Mouse (Mus musculus) thymus, adult 2 months (tissue): ENCODE data around the gene Gm21962. TPM values are rescaled to one million over a fixed set of nuclear protein-coding genes. Genes with fewer than 3 reads are reported as not detected.
"Not testable (repeated sequence)": the region's sequence is repeated elsewhere in the genome, so short reads cannot be mapped to it uniquely, and the experiment has no call there.

Experiments
- DNase-seq: peaks from one replicate; pipeline ENCODE4 v3.0.0; 2021
- H3K27ac ChIP-seq: fragments of 200-500 bp; 2 replicates; pipeline ENCODE4 v1.5.1; 2012; ENCODE audit warnings: low read length, control low read depth; ENCODE audit not compliant: control insufficient read depth, insufficient read depth
- H3K27me3 ChIP-seq: fragments of 200-500 bp; 2 replicates; pipeline ENCODE4 v1.6.1; 2012; ENCODE audit warnings: mild to moderate bottlenecking, low read length, moderate library complexity, mixed read lengths; ENCODE audit not compliant: control insufficient read depth, insufficient read depth
- H3K36me3 ChIP-seq: fragments of 200-500 bp; 2 replicates; pipeline ENCODE4 v1.6.1; 2012; ENCODE audit warnings: mild to moderate bottlenecking, low read length, moderate library complexity; ENCODE audit not compliant: control insufficient read depth, insufficient read depth
- H3K4me1 ChIP-seq: fragments of 200-500 bp; replicated peaks from 2 replicates; pipeline ENCODE4 v1.6.1; 2012; ENCODE audit warnings: low read length; ENCODE audit not compliant: control insufficient read depth, insufficient read depth
- H3K4me3 ChIP-seq: fragments of 200-500 bp; 2 replicates; pipeline ENCODE4 v1.5.1; 2012; ENCODE audit warnings: mild to moderate bottlenecking, low read length, control low read depth, moderate library complexity; ENCODE audit not compliant: control insufficient read depth, insufficient read depth
- CTCF ChIP-seq: fragments of 200-500 bp; IDR thresholded peaks from 2 replicates; pipeline ENCODE4 v1.5.1; 2012; ENCODE audit warnings: mild to moderate bottlenecking, control low read depth, low read length, moderate library complexity, borderline replicate concordance; ENCODE audit not compliant: control insufficient read depth, poor library complexity, insufficient read depth; ENCODE audit errors: extremely low read depth
- POLR2A ChIP-seq: fragments of 200-500 bp; IDR thresholded peaks from 2 replicates; pipeline ENCODE4 v1.6.1; 2012; ENCODE audit warnings: mild to moderate bottlenecking, low read length, control low read depth, moderate library complexity; ENCODE audit not compliant: control insufficient read depth, poor library complexity, insufficient read depth; ENCODE audit errors: extremely low read depth
- WGBS: fragments of 180-500 bp; shearing (Covaris S2); methylation state at CpG from one replicate; pipeline ENCODE4 v1.1.7; 2018; 5-methylcytosine and 5-hydroxymethylcytosine counted together
- polyA plus RNA-seq: library from polyadenylated mRNA; depleted of rRNA; stranded (reverse); fragments of >200 nt; gene quantifications from 2 replicates; pipeline ENCODE4 v1.2.3, GENCODE M21; 2012; rRNA removed

The Gm21962 gene
- polyA plus RNA-seq, result not detected in 2 replicates

- not testable (repeated sequence) for H3K36me3 ChIP-seq, H3K27ac ChIP-seq, H3K4me3 ChIP-seq, H3K27me3 ChIP-seq, DNase-seq, H3K4me1 ChIP-seq
- WGBS, result no CpG with 5 or more reads among the region's 3 CpGs
Observed at GRCm38 (mm10) chr3:137671224-137671623, at the start of gene Gm21962. Gene Gm21962 (plus strand): TSS chr3:137671524.

GRCm38 (mm10) chr3:137622091-137622490 lies 49.2 kb upstream of the Gm21962 start:
- H3K36me3 ChIP-seq, result no peaks in the 10 kb centered on the region
- H3K4me3 ChIP-seq, result no peak overlapping the region
- no peak for TF ChIP-seq POLR2A
- H3K27me3 ChIP-seq, result no peaks in the 10 kb centered on the region; the same call in 1 of the 2 replicates
- WGBS, result 89% methylated on average over 6 of the region's 6 CpGs
- H3K27ac ChIP-seq, result no peak overlapping the region
- peaks cover 3% of the 10 kb centered on the region for H3K4me1 ChIP-seq
- DNase-seq, result no peak

- Histone ChIP-seq H3K4me1 (peaks cover 3% of the 10 kb centered on the region), H3K27ac (no peak overlapping the region), H3K27me3 (no peaks in the 10 kb centered on the region; the same call in 1 of the 2 replicates), H3K36me3 (no peaks in the 10 kb centered on the region), H3K4me3 (peak overlapping the region; percentile 30; the same call in 1 of the 2 replicates)
- DNase-seq, result no peak
- 65% methylated on average over 14 of the region's 14 CpGs for WGBS
- TF ChIP-seq CTCF (no peak), POLR2A (no peak)
Observed at GRCm38 (mm10) chr3:137622895-137623580, 48.3 kb upstream of the Gm21962 start.

GRCm38 (mm10) chr3:137623581-137624362 lies 47.6 kb upstream of the Gm21962 start:
- Histone ChIP-seq H3K27ac (no peak overlapping the region), H3K4me1 (peaks cover 3% of the 10 kb centered on the region), H3K27me3 (no peaks in the 10 kb centered on the region; the same call in 1 of the 2 replicates), H3K36me3 (no peaks in the 10 kb centered on the region), H3K4me3 (peak overlapping the region; percentile 30)
- 2% methylated on average over 47 of the region's 47 CpGs for WGBS
- no peak for TF ChIP-seq POLR2A
- TF ChIP-seq CTCF, result no peak
- peak; percentile 24 for DNase-seq

GRCm38 (mm10) chr3:137625054-137625453 lies 46.3 kb upstream of the Gm21962 start:
- TF ChIP-seq CTCF (no peak), POLR2A (no peak)
- DNase-seq, result no peak
- WGBS, result 60% methylated on average over 5 of the region's 5 CpGs
- H3K4me1 ChIP-seq, result peaks cover 3% of the 10 kb centered on the region
- no peaks in the 10 kb centered on the region for H3K36me3 ChIP-seq
- H3K4me3 ChIP-seq, result no peak overlapping the region
- no peak overlapping the region for H3K27ac ChIP-seq
- H3K27me3 ChIP-seq, result no peaks in the 10 kb centered on the region; the same call in 1 of the 2 replicates

GRCm38 (mm10) chr3:137633726-137634125 lies 37.6 kb upstream of the Gm21962 start:
- H3K27ac ChIP-seq, result no peak overlapping the region
- DNase-seq, result no peak
- TF ChIP-seq CTCF (no peak), POLR2A (no peak)
- no peaks in the 10 kb centered on the region for H3K27me3 ChIP-seq
- WGBS, result 91% methylated on average over 10 of the region's 10 CpGs
- no peaks in the 10 kb centered on the region for H3K36me3 ChIP-seq
- no peaks in the 10 kb centered on the region for H3K4me1 ChIP-seq
- no peak overlapping the region for H3K4me3 ChIP-seq
